Mouse (Mus musculus): Measurements from ENCODE around the gene Miga1.
"Not testable (repeated sequence)": the region's sequence is repeated elsewhere in the genome, so short reads cannot be mapped to it uniquely, and the experiment has no call there.

Miga1 gene

GRCm38 (mm10) chr3:152288276-152288675, 51.9 kb downstream of the Miga1 start:
- in situ Hi-C loops (cut with MboI, MseI) = no loop called here

- in situ Hi-C loops (cut with MboI, MseI) = no loop called here
These were observed 52.4 kb downstream of the Miga1 start for GRCm38 (mm10) chr3:152287810-152288209.

- in situ Hi-C loops (cut with MboI, MseI) = no loop called here
These were observed 55.4 kb downstream of the Miga1 start for GRCm38 (mm10) chr3:152284759-152285158.

GRCm38 (mm10) chr3:152284306-152284705, 55.9 kb downstream of the Miga1 start:
- in situ Hi-C loops (cut with MboI, MseI) = no loop called here

GRCm38 (mm10) chr3:152282126-152282525, 58.1 kb downstream of the Miga1 start:
- in situ Hi-C loops (cut with MboI, MseI) = no loop called here

GRCm38 (mm10) chr3:152278431-152278830, 61.8 kb downstream of the Miga1 start:
- in situ Hi-C loops (cut with MboI, MseI) = no loop called here

GRCm38 (mm10) chr3:152277912-152278311, 62.3 kb downstream of the Miga1 start:
- in situ Hi-C loops (cut with MboI, MseI) = no loop called here

- in situ Hi-C loops (cut with MboI, MseI) = no loop called here
These were observed 63.3 kb downstream of the Miga1 start for GRCm38 (mm10) chr3:152276935-152277334.

- in situ Hi-C loops (cut with MboI, MseI) = no loop called here
These were observed 65.2 kb downstream of the Miga1 start for GRCm38 (mm10) chr3:152275008-152275407.

- in situ Hi-C loops (cut with MboI, MseI) = no loop called here
These were observed 67.1 kb downstream of the Miga1 start for GRCm38 (mm10) chr3:152272974-152273685.

GRCm38 (mm10) chr3:152271876-152272275, 68.3 kb downstream of the Miga1 start:
- in situ Hi-C loops (cut with MboI, MseI) = no loop called here

GRCm38 (mm10) chr3:152271071-152271710, 69.0 kb downstream of the Miga1 start:
- in situ Hi-C loops (cut with MboI, MseI) = no loop called here

- in situ Hi-C loops (cut with MboI, MseI) = no loop called here
These were observed 72.1 kb downstream of the Miga1 start for GRCm38 (mm10) chr3:152268099-152268498.

GRCm38 (mm10) chr3:152266036-152266421, 74.2 kb downstream of the Miga1 start, which contains the start of gene Nexn:
Gene Nexn (minus strand): TSS chr3:152266350.
- in situ Hi-C loops (cut with MboI, MseI) = no loop called here

- in situ Hi-C loops (cut with MboI, MseI) = no loop called here
These were observed 74.7 kb downstream of the Miga1 start for GRCm38 (mm10) chr3:152265351-152266035.

- in situ Hi-C loops (cut with MboI, MseI) = no loop called here
These were observed 75.4 kb downstream of the Miga1 start for GRCm38 (mm10) chr3:152264830-152265229.

- in situ Hi-C loops (cut with MboI, MseI) = no loop called here
These were observed 75.8 kb downstream of the Miga1 start for GRCm38 (mm10) chr3:152264374-152264773.

GRCm38 (mm10) chr3:152261948-152262347, 78.3 kb downstream of the Miga1 start:
- in situ Hi-C loops (cut with MboI, MseI) = no loop called here

- in situ Hi-C loops (cut with MboI, MseI) = no loop called here
These were observed 78.8 kb downstream of the Miga1 start for GRCm38 (mm10) chr3:152261436-152261835.

GRCm38 (mm10) chr3:152260362-152260761, 79.8 kb downstream of the Miga1 start:
- in situ Hi-C loops (cut with MboI, MseI) = no loop called here

- in situ Hi-C loops (cut with MboI, MseI) = not testable (repeated sequence)
These were observed 80.8 kb downstream of the Miga1 start for GRCm38 (mm10) chr3:152259409-152259808.

- in situ Hi-C loops (cut with MboI, MseI) = no loop called here
These were observed 82.7 kb downstream of the Miga1 start for GRCm38 (mm10) chr3:152257528-152257927.

- in situ Hi-C loops (cut with MboI, MseI) = no loop called here
These were observed 89.7 kb downstream of the Miga1 start for GRCm38 (mm10) chr3:152250487-152250886.

Measured in T-helper 2 cell (primary cell).